Mouse (Mus musculus): ENCODE results near the gene F830045P16Rik. TPM values are rescaled to one million over a fixed set of nuclear protein-coding genes. Genes with fewer than 3 reads are reported as not detected.

The F830045P16Rik gene
- total and polyA plus RNA-seq, 2 experiments from 2014 or later = 0.16 TPM; not detected in 1

DNA sequence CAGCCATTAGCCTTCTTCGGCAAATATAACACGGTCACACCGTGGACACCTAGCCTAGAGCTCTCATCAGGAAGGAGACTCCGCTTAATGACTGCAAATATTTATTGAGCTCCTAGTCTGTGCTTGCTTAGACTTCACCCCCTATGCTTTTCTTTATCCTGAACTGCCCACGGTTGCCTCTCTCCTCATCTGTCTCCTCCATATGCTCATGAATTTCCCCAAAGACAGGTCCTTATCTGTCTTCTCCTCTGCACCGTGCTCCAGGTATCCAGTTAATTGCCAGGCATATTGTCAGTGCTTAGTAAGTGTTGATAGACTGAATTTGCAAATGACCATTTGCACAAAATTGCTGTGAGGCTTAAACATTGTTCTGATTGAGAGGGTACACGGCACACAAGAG lies 32.7 kb upstream of the F830045P16Rik start:
- Histone ChIP-seq H3K9me3 (ENCODE audit: low read length) (no peaks in the 10 kb centered on the region), H3K4me2 (ENCODE audit: low read depth, low read length, poor library complexity, severe bottlenecking) (no peak overlapping the region), H3K4me3 (ENCODE audit: low read depth, low read length) (no peak overlapping the region), H3K4me1 (ENCODE audit: insufficient read depth, low read length) (no peaks in the 10 kb centered on the region; the same call in 1 of the 2 replicates), H3K27me3 (ENCODE audit: insufficient read depth, low read length) (no peaks in the 10 kb centered on the region), H3K27ac (ENCODE audit: low read depth, low read length) (no peak overlapping the region), H3K36me3 (ENCODE audit: insufficient read depth, low read length) (no peaks in the 10 kb centered on the region), H3K9ac (replicated peaks; ENCODE audit: low read length, poor library complexity, severe bottlenecking) (no peak overlapping the region)
- DNase-seq (ENCODE audit: low spot score) (no peak), ATAC-seq (ENCODE audit: low FRiP score) (no peak)
- WGBS = 88% methylated on average over 7 of the region's 7 CpGs
- TF ChIP-seq CTCF (IDR thresholded peaks at IDR 0.05) = no peak

DNA sequence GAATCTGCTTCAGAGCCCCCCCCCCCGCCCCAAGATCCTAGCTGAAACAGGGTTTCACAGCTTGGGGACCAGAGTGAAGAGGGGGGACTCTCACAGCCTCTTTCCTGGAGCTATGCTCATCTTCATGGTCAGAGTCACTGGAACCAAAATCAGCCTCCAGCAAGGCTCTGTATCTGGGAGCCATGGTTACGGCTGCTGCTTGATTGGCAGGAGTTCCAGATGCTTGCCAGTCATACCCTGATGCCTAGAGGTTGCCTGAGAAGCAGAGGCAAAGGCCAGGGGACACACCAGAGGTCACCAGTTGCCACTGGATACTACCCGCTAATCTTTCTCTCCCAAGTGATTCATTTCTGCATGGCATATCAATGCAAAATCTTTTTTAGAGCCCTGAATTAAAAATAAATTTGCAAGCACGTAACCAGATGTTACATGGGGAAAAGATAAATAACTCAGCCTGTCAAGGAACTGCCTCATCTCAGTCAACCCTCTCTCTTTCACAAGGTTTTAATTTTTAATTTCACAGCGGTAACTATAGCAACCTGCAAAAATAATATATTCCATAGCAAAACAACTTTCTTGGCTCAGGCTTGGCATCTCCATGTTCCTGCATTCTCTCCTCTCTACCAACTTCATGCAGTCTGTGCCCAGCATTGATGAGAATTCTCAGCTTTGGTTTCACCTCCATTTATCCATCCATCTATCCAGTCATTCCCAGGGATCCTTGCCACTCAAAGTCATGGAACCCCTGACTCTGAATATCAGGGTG lies 27.7 kb upstream of the F830045P16Rik start:
- H3K27me3 ChIP-seq (ENCODE audit: insufficient read depth, low read length) = no peaks in the 10 kb centered on the region
- H3K4me2 ChIP-seq (ENCODE audit: low read depth, low read length, poor library complexity, severe bottlenecking) = no peak overlapping the region
- no peak overlapping the region for H3K9ac ChIP-seq (replicated peaks; ENCODE audit: low read length, poor library complexity, severe bottlenecking)
- ATAC-seq (ENCODE audit: low FRiP score) (peak; percentile 60), DNase-seq (ENCODE audit: low spot score) (peak; percentile 25)
- no peak for TF ChIP-seq CTCF (IDR thresholded peaks at IDR 0.05)
- peak overlapping the region; percentile 68 for H3K27ac ChIP-seq (ENCODE audit: low read depth, low read length)
- 48% methylated on average over 5 of the region's 5 CpGs for WGBS
- no peak overlapping the region for H3K4me3 ChIP-seq (ENCODE audit: low read depth, low read length)
- H3K36me3 ChIP-seq (ENCODE audit: insufficient read depth, low read length) = no peaks in the 10 kb centered on the region
- H3K9me3 ChIP-seq (ENCODE audit: low read length) = no peaks in the 10 kb centered on the region
- peaks cover 6% of the 10 kb centered on the region for H3K4me1 ChIP-seq (ENCODE audit: insufficient read depth, low read length)

DNA sequence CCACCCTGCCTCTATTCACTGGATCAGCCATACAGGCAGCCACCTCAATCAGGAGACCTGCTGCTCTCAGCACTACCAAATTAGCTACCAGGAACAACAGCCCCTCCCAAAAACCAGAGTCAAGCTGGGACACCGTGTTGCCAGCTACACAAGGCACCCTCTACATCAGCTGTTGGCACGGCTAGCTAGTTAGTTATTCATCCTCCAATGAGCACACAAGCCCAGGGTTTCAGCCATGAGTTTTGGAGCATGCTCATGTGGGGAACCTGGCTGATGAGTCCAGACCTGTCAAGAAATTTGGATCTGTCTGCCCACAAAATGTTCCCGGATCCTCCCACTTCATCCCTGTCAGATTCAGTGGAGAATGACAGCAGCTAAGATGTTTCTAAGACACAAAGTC lies 25.4 kb upstream of the F830045P16Rik start:
- ATAC-seq (ENCODE audit: low FRiP score) (no peak), DNase-seq (ENCODE audit: low spot score) (no peak)
- Histone ChIP-seq H3K9me3 (ENCODE audit: low read length) (no peaks in the 10 kb centered on the region), H3K4me3 (ENCODE audit: low read depth, low read length) (no peak overlapping the region), H3K27me3 (ENCODE audit: insufficient read depth, low read length) (no peaks in the 10 kb centered on the region), H3K27ac (ENCODE audit: low read depth, low read length) (no peak overlapping the region), H3K4me1 (ENCODE audit: insufficient read depth, low read length) (peaks cover 12% of the 10 kb centered on the region), H3K4me2 (ENCODE audit: low read depth, low read length, poor library complexity, severe bottlenecking) (no peak overlapping the region), H3K9ac (replicated peaks; ENCODE audit: low read length, poor library complexity, severe bottlenecking) (no peak overlapping the region), H3K36me3 (ENCODE audit: insufficient read depth, low read length) (no peaks in the 10 kb centered on the region)
- TF ChIP-seq CTCF (IDR thresholded peaks at IDR 0.05) = no peak
- 75% methylated on average over 3 of the region's 3 CpGs for WGBS

- 79% methylated on average over 3 of the region's 3 CpGs for WGBS
- ATAC-seq (ENCODE audit: low FRiP score) = no peak
- H3K4me1 ChIP-seq (ENCODE audit: insufficient read depth, low read length) = peaks cover 12% of the 10 kb centered on the region
- no peaks in the 10 kb centered on the region for H3K9me3 ChIP-seq (ENCODE audit: low read length)
- no peak for TF ChIP-seq CTCF (IDR thresholded peaks at IDR 0.05)
- no peak overlapping the region for H3K9ac ChIP-seq (replicated peaks; ENCODE audit: low read length, poor library complexity, severe bottlenecking)
- H3K36me3 ChIP-seq (ENCODE audit: insufficient read depth, low read length) = no peaks in the 10 kb centered on the region
- H3K27me3 ChIP-seq (ENCODE audit: insufficient read depth, low read length) = no peaks in the 10 kb centered on the region
- DNase-seq (ENCODE audit: low spot score) = no peak
- H3K4me3 ChIP-seq (ENCODE audit: low read depth, low read length) = no peak overlapping the region
- H3K4me2 ChIP-seq (ENCODE audit: low read depth, low read length, poor library complexity, severe bottlenecking) = no peak overlapping the region
- no peak overlapping the region for H3K27ac ChIP-seq (ENCODE audit: low read depth, low read length)
These were observed 22.4 kb upstream of the F830045P16Rik start for GRCm38 (mm10) chr2:129558875-129559219.

GRCm38 (mm10) chr2:129558008-129558874 lies 21.8 kb upstream of the F830045P16Rik start:
- DNase-seq (ENCODE audit: low spot score) (peak; percentile 60), ATAC-seq (ENCODE audit: low FRiP score) (no peak)
- Histone ChIP-seq H3K9me3 (ENCODE audit: low read length) (no peaks in the 10 kb centered on the region), H3K27me3 (ENCODE audit: insufficient read depth, low read length) (no peaks in the 10 kb centered on the region), H3K9ac (replicated peaks; ENCODE audit: low read length, poor library complexity, severe bottlenecking) (no peak overlapping the region), H3K4me1 (ENCODE audit: insufficient read depth, low read length) (peaks cover 7% of the 10 kb centered on the region), H3K4me2 (ENCODE audit: low read depth, low read length, poor library complexity, severe bottlenecking) (no peak overlapping the region), H3K4me3 (ENCODE audit: low read depth, low read length) (no peak overlapping the region), H3K27ac (ENCODE audit: low read depth, low read length) (no peak overlapping the region), H3K36me3 (ENCODE audit: insufficient read depth, low read length) (no peaks in the 10 kb centered on the region)
- no peak for TF ChIP-seq CTCF (IDR thresholded peaks at IDR 0.05)
- 48% methylated on average over 12 of the region's 12 CpGs for WGBS

GRCm38 (mm10) chr2:129556081-129556480 lies 19.7 kb upstream of the F830045P16Rik start:
- DNase-seq (ENCODE audit: low spot score) (no peak), ATAC-seq (ENCODE audit: low FRiP score) (no peak)
- no peak overlapping the region for H3K4me3 ChIP-seq (ENCODE audit: low read depth, low read length)
- H3K27ac ChIP-seq (ENCODE audit: low read depth, low read length) = no peak overlapping the region
- H3K36me3 ChIP-seq (ENCODE audit: insufficient read depth, low read length) = no peaks in the 10 kb centered on the region
- no peaks in the 10 kb centered on the region for H3K27me3 ChIP-seq (ENCODE audit: insufficient read depth, low read length)
- no peaks in the 10 kb centered on the region for H3K9me3 ChIP-seq (ENCODE audit: low read length)
- no peak overlapping the region for H3K4me2 ChIP-seq (ENCODE audit: low read depth, low read length, poor library complexity, severe bottlenecking)
- 58% methylated on average over 6 of the region's 6 CpGs for WGBS
- TF ChIP-seq CTCF (IDR thresholded peaks at IDR 0.05) = no peak
- H3K9ac ChIP-seq (replicated peaks; ENCODE audit: low read length, poor library complexity, severe bottlenecking) = no peak overlapping the region
- H3K4me1 ChIP-seq (ENCODE audit: insufficient read depth, low read length) = peaks cover 6% of the 10 kb centered on the region

All from midbrain, postnatal 0 days (tissue).